Mouse (Mus musculus) bone marrow, adult 2 months (tissue): Measurements from ENCODE around the gene Gm49358. TPM values are rescaled to one million over a fixed set of nuclear protein-coding genes. Genes with fewer than 3 reads are reported as not detected.

Experiments used
- H3K27ac ChIP-seq: fragments of 200-500 bp; 2 replicates; pipeline ENCODE4 v1.5.1; 2012; ENCODE audit warnings: low read depth, mild to moderate bottlenecking, control low read depth, inconsistent platforms, low read length; ENCODE audit not compliant: control insufficient read depth, poor library complexity, insufficient read depth
- H3K4me1 ChIP-seq: fragments of 200-500 bp; 2 replicates; pipeline ENCODE4 v1.6.1; 2011; ENCODE audit warnings: low read length; ENCODE audit not compliant: control insufficient read depth, insufficient read depth
- H3K4me3 ChIP-seq: fragments of 200-500 bp; replicated peaks from 2 replicates; pipeline ENCODE3; 2011; ENCODE audit warnings: mild to moderate bottlenecking, low read depth, low read length, control low read depth; ENCODE audit not compliant: control insufficient read depth
- CTCF ChIP-seq: fragments of 200-500 bp; IDR thresholded peaks from 2 replicates; pipeline ENCODE4 v1.5.1; 2011; ENCODE audit warnings: low read length, control low read depth; ENCODE audit not compliant: control insufficient read depth, insufficient read depth
- POLR2A ChIP-seq: fragments of 200-500 bp; IDR thresholded peaks from 2 replicates; pipeline ENCODE4 v1.6.1; 2011; ENCODE audit warnings: low read depth, mild to moderate bottlenecking, control low read depth, low read length, borderline replicate concordance; ENCODE audit not compliant: control insufficient read depth
- WGBS: fragments of 180-500 bp; shearing (Covaris S2); methylation state at CpG from one replicate; pipeline ENCODE4 v1.1.7; 2018; 5-methylcytosine and 5-hydroxymethylcytosine counted together
- polyA plus RNA-seq: library from polyadenylated mRNA; stranded (reverse); fragments of >200 nt; gene quantifications from 2 replicates; pipeline ENCODE4 v1.2.4, GENCODE M21; 2011; ENCODE audit warnings: low replicate concordance; ENCODE audit not compliant: missing spikeins, insufficient read depth, insufficient read length

Gene Gm49358
- not detected in 2 replicates for polyA plus RNA-seq

DNA sequence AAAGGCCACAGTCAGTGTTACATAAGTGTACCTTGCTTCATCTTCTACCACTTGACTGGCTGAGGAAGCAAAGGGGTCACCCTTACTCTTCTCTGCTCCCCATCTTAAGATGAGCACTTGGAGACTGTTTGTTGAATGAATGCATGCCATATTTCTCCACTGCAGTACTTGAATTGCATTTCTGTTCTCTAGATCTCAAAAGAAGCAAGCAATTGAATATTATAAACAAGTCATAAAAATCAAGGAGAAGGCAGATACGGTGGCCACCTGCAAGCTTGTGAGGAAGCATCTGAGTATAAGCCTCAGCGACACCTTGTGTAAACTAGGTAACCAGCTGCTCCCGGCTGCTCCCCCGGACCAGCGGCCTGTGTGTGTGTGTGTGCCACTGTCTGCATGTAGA lies at the start of gene Gm49358:
Gm49358 (plus strand) TSS at position 301 of the 400 bp plus-strand sequence.
- WGBS = 91% methylated on average over 5 of the region's 5 CpGs
- Histone ChIP-seq H3K4me1 (no peaks in the 10 kb centered on the region), H3K4me3 (no peak within 1 kb of the TSS), H3K27ac (no peak within 1 kb of the TSS)
- TF ChIP-seq POLR2A (no peak), CTCF (no peak)

DNA sequence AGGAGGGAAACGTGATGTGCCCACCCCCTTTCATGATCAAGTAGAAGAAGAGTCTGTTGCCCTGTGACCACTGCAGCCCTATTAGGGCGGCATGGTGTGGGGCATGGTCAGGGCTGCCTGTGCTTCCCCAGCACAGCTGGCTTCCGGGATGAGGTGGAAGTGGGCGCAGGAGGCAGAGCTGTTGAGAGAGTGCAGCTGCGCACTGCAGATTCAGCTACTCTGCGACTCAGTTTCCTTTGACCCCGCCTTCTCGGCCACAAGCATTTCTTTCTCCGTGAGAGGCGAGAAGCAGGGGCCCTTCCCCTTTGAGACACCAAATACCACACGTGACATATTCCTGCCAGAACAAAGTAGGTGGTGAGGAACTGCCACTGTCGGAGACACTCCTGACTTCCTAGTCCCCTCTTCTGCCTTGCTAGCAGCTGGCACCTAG lies 36.2 kb upstream of the Gm49358 start:
- H3K27ac ChIP-seq = peak overlapping the region; percentile 82
- H3K4me1 ChIP-seq = peaks cover 1% of the 10 kb centered on the region; the same call in 1 of the 2 replicates
- whole genome bisulfite sequencing = under 1% methylated on average over 12 of the region's 12 CpGs
- TF ChIP-seq POLR2A = peak; percentile 93
- no peak for TF ChIP-seq CTCF
- peak overlapping the region; percentile 55 for H3K4me3 ChIP-seq

DNA sequence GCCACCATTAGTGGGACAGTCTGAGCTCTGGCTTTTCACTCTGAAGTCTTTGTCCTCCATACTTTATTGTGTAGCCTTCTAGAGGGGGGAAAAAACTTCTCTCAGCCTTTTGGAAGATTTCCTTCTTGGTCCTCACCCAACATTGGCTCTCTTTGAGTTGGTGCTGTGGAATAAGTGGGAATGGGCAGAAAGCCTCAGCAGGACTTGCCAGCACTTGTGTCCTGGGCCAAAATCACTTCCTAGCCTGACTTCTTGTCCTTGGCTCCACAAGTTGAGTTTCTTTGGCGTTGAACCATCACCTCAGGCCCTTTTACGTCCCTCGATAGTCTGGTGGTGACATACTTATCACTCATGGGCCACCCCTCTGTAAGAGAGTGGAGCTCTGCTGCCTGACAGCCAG lies 35.6 kb upstream of the Gm49358 start:
- 82% methylated on average over 3 of the region's 3 CpGs for WGBS
- H3K27ac ChIP-seq = peak overlapping the region; percentile 82
- H3K4me1 ChIP-seq = peaks cover 1% of the 10 kb centered on the region; the same call in 1 of the 2 replicates
- H3K4me3 ChIP-seq = no peak overlapping the region
- no peak for TF ChIP-seq POLR2A
- TF ChIP-seq CTCF = no peak

DNA sequence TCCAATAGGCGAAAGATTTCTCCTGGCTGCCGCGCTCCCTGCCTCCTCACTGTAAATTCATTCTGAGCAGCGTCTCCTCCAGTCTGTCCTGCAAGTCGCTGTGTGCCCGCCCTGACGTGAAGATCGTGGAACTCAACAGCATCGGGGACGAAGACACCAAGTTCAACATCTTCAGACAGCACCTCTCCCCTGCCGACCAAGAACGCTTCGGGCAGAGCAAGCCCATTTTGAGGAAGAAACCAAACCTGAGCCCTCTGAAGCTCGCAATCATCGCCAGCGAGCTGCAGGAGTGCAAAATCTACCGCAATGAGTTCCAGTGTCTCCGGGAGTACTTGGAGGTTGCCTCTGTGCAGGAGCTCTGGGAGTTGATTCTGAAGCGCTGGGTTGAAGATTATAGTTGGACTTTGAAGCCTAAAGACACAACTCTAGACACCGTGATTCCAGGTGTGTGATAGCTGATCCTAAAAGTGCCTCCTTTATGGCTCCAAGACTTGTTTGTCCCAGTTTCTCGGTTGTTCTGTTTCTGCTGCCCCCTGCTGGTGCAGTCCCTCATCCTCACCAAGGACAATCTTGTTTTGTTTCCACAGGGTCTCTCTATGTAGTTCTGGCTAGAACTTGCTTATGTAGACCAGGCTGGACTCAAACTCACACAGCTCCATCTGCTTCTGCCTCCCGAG lies 32.8 kb upstream of the Gm49358 start:
- no peak overlapping the region for H3K27ac ChIP-seq
- TF ChIP-seq POLR2A (no peak), CTCF (peak; percentile 82)
- 3% methylated on average over 22 of the region's 22 CpGs for WGBS
- peaks cover 1% of the 10 kb centered on the region; the same call in 1 of the 2 replicates for H3K4me1 ChIP-seq
- peak overlapping the region; percentile 55 for H3K4me3 ChIP-seq

DNA sequence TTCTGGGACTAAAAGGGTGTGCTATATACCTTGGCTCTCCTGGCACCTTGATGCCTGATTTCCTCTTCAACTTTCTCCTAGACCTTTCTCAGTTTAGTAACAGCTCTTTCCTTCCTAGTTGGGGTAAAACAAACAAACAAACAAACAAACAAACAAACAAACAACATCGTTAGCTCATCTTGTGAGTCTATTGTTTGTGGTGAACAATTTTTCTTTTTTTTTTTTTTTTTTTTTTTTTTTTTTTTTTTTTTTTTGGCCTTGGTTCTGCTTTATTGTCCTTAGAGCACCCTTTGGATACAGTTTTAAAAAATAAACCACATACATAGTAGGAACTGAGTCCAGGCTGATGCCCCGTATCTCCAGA lies 32.3 kb upstream of the Gm49358 start:
- no peak for TF ChIP-seq CTCF
- TF ChIP-seq POLR2A = no peak
- 30% methylated on average over 2 of the region's 2 CpGs for WGBS
- H3K4me3 ChIP-seq = no peak overlapping the region

DNA sequence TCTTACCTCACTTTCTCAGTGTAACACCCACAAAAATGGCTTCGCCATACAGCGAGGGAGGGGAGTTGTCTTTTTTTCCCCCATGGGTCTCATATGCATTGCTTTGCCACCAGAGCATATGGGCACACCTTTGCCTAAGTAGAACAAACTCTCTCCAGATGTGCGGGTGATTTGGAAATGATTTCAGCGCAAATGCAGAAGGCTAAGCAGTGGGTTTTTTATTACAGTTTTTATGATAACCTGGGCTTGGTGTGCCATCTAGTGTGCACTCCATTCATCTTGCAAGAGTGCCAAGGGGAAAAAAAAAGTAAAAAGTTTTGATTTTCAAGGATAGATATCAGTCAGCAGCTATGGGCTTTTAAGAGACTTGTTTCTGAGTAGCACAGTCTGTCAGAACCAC lies 28.7 kb upstream of the Gm49358 start:
- no peak overlapping the region for H3K27ac ChIP-seq
- 67% methylated on average over 4 of the region's 4 CpGs for WGBS
- no peak overlapping the region for H3K4me3 ChIP-seq
- TF ChIP-seq POLR2A = no peak
- no peak for TF ChIP-seq CTCF
- no peaks in the 10 kb centered on the region for H3K4me1 ChIP-seq

More for the DNA sequence above, 32.3 kb upstream of the Gm49358 start:
- Histone ChIP-seq H3K4me1 (peaks cover 1% of the 10 kb centered on the region; the same call in 1 of the 2 replicates), H3K27ac (no peak overlapping the region)

DNA sequence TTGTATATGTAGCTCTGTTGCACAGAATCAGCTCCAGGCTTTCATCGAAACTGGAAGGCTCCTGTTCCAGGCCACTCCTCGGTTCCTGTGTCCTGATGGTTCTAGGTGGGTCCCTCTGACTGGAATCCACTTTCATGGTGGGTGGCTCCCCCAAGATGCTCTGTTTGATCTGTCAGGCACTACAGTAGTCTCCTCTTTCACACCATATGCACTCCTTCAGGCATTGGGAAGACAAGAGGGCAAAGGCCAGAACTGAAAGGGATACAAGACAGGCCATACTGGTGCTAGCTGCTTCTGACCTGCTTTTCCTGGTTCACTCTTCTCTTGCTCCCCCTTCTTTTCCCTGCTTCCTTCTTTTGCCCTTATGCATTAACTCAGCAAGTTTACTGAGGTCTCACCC lies 20.9 kb upstream of the Gm49358 start:
- TF ChIP-seq POLR2A = no peak
- TF ChIP-seq CTCF = no peak
- WGBS = 80% methylated on average over 2 of the region's 2 CpGs
- peaks cover 1% of the 10 kb centered on the region; the same call in 1 of the 2 replicates for H3K4me1 ChIP-seq

DNA sequence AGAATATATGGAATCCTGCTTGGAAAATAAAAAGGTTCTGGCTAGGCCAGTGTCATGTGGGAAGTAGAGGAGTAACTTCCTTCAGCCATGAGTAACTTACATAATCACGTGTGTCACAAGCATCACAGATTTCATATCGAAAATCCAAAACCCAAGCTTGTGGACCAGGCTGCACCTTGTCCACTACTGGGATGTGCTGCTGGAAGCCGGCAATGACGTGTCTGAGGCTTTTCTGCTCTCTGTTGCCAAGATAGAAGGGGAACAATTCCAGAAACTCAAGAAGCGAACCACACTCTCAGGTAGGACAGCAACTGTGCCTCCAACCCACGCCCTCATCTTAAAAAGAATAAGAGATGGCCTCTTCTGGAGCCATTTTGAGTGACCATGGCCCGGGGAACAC lies 19.5 kb upstream of the Gm49358 start:
- WGBS = 76% methylated on average over 7 of the region's 7 CpGs
- Histone ChIP-seq H3K4me3 (no peak overlapping the region), H3K27ac (no peak overlapping the region), H3K4me1 (peaks cover 1% of the 10 kb centered on the region; the same call in 1 of the 2 replicates)
- no peak for TF ChIP-seq POLR2A
- no peak for TF ChIP-seq CTCF

More for the DNA sequence above, 20.9 kb upstream of the Gm49358 start:
- Histone ChIP-seq H3K27ac (no peak overlapping the region), H3K4me3 (no peak overlapping the region)
